Mouse (Mus musculus): ENCODE measurements at regions not wholly inside any gene's neighbourhood (a gene's known extent, or its start where the extent isn't known, plus 50 kb on each side); places are given as distances from the start of the nearest gene placed in this dataset.
"Not testable (repeated sequence)": the region's sequence is repeated elsewhere in the genome, so short reads cannot be mapped to it uniquely, and the experiment has no call there.

GRCm38 (mm10) chr5:145635204-145635603, 50.7 kb upstream of the Cyp3a41b start:
- 89% methylated on average over 2 of the region's 2 CpGs for WGBS
- not testable (repeated sequence) for H3K9ac ChIP-seq (replicated peaks); H3K4me3 ChIP-seq (replicated peaks); H3K27me3 ChIP-seq (replicated peaks); H3K4me1 ChIP-seq; H3K36me3 ChIP-seq; H3K27ac ChIP-seq (replicated peaks); H3K4me2 ChIP-seq; ATAC-seq (ENCODE audit: low FRiP score)
- H3K9me3 ChIP-seq (replicated peaks): peaks cover 63% of the 10 kb centered on the region

All from neural tube, embryonic 15.5 days (tissue).